Mouse (Mus musculus): ENCODE data around the gene Hmcn1.

Hmcn1 gene

DNA sequence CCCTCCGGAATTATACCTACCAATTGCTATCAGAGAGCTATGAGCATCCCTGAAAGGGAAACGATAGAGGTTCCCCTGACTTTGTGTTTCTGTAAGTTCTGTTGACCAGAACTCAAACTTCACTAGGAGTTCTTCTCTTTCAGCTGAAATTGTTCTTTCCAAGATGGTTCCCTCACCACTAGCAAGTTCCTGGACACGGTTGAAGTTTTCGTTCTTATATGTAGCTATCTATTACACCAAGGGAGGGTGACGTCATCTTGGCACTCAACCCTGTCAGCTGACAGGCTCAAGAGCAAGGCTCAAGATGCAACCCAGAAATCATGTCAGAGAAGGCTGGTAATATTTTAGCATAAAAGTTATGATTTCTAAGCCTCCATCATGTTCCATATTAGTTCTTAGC is 239.3 kb downstream of the Hmcn1 start:
- Histone ChIP-seq H3K36me3 (ENCODE audit: insufficient read depth, low read length) (no peaks in the 10 kb centered on the region), H3K27me3 (ENCODE audit: insufficient read depth, low read length) (no peaks in the 10 kb centered on the region), H3K4me3 (replicated peaks; ENCODE audit: low read length) (no peak overlapping the region), H3K9me3 (ENCODE audit: low read length) (no peaks in the 10 kb centered on the region), H3K4me1 (replicated peaks; ENCODE audit: low read depth, low read length) (no peaks in the 10 kb centered on the region)
- no peak for TF ChIP-seq POU5F1 (IDR thresholded peaks at IDR 0.05; ENCODE audit: borderline replicate concordance, low read length)
- no peak for TF ChIP-seq NANOG (IDR thresholded peaks at IDR 0.05; ENCODE audit: borderline replicate concordance, low read length)
- no peak for TF ChIP-seq CTCF (conservative IDR thresholded peaks at IDR 0.05; ENCODE audit: low read length)

DNA sequence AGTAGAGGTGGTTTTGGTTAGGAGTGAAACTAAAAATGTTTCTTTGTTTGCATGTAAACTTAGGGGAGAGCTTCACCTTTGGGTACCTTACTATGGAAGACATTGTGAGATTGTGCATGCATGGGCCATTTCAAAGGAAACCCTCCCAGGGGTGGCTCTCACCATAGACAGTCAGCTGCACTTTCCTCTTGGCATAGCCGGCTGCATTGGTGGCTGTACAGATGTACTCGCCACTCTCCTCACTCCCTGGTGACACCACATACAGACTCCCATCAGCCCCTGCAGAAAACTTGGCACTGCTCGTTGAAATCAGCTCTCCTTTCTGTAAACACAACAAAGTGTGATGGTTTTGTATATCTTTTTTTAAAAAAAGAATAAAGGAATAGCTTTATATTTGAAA is 244.5 kb downstream of the Hmcn1 start:
- Histone ChIP-seq H3K27me3 (ENCODE audit: insufficient read depth, low read length) (no peaks in the 10 kb centered on the region), H3K36me3 (ENCODE audit: insufficient read depth, low read length) (no peaks in the 10 kb centered on the region), H3K4me1 (replicated peaks; ENCODE audit: low read depth, low read length) (no peaks in the 10 kb centered on the region), H3K9me3 (ENCODE audit: low read length) (no peaks in the 10 kb centered on the region), H3K4me3 (replicated peaks; ENCODE audit: low read length) (no peak overlapping the region)
- no peak for TF ChIP-seq POU5F1 (IDR thresholded peaks at IDR 0.05; ENCODE audit: borderline replicate concordance, low read length)
- no peak for TF ChIP-seq CTCF (conservative IDR thresholded peaks at IDR 0.05; ENCODE audit: low read length)
- TF ChIP-seq NANOG (IDR thresholded peaks at IDR 0.05; ENCODE audit: borderline replicate concordance, low read length): no peak

DNA sequence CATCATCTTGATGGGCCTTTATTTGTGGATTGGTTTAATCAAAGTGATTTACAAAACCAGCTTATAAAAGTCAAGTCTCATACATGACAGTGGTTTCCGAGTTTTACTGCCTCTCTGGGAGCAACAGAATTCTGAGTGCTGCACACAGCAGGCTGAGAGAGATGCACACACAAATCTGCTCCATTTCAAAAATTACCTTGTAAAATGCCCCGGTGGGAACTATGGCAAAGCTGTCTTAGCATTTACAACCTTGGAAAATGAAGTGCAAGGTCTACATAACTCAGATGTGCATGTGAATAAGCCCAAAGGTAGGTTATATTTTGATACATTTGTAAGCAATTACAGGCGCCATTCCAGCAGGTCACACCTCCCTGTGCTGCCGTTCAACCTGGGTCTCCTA is 245.5 kb downstream of the Hmcn1 start:
- H3K9me3 ChIP-seq (ENCODE audit: low read length): no peaks in the 10 kb centered on the region
- H3K36me3 ChIP-seq (ENCODE audit: insufficient read depth, low read length): no peaks in the 10 kb centered on the region
- H3K27me3 ChIP-seq (ENCODE audit: insufficient read depth, low read length): no peaks in the 10 kb centered on the region
- TF ChIP-seq POU5F1 (IDR thresholded peaks at IDR 0.05; ENCODE audit: borderline replicate concordance, low read length): no peak
- no peak for TF ChIP-seq CTCF (conservative IDR thresholded peaks at IDR 0.05; ENCODE audit: low read length)
- TF ChIP-seq NANOG (IDR thresholded peaks at IDR 0.05; ENCODE audit: borderline replicate concordance, low read length): no peak
- no peaks in the 10 kb centered on the region for H3K4me1 ChIP-seq (replicated peaks; ENCODE audit: low read depth, low read length)
- H3K4me3 ChIP-seq (replicated peaks; ENCODE audit: low read length): no peak overlapping the region

DNA sequence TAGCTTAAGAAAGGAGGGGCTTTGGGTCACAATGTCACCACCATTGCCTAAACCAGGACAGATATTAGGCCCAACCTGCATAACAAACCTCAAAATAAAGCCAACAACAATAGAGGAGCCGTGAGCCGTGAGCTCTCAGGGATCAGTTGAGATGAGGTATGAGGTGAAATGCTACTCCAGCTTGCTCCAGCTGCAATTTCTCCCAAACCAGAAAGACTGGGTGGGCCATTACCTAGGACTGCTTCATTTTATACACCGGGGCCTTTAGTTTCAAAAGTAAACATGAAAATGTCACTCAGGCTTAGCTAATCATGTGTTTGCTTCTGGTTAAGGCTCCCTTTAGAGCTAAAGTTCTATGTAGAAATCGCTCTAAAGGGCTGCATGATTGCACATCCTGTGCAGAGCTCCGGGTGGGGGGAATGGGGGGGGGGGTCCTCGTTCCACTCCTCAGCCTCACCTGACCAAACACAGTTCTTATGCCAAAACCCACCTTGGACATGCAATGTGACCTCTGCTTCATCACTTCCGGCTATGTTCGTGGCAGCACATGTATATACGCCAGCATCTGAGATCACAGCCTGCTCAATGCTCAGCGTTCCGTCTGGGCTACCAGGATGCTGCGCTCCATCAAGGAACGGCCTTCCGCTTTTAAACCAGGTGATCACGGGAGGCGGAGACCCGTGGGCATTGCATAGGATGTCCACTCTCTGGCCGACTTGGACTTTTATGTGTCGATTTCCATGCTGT is 250.0 kb downstream of the Hmcn1 start:
- H3K4me3 ChIP-seq (replicated peaks; ENCODE audit: low read length): no peak overlapping the region
- no peaks in the 10 kb centered on the region for H3K27me3 ChIP-seq (ENCODE audit: insufficient read depth, low read length)
- H3K4me1 ChIP-seq (replicated peaks; ENCODE audit: low read depth, low read length): no peaks in the 10 kb centered on the region
- H3K9me3 ChIP-seq (ENCODE audit: low read length): no peaks in the 10 kb centered on the region
- H3K36me3 ChIP-seq (ENCODE audit: insufficient read depth, low read length): no peaks in the 10 kb centered on the region
- no peak for TF ChIP-seq CTCF (conservative IDR thresholded peaks at IDR 0.05; ENCODE audit: low read length)
- no peak for TF ChIP-seq POU5F1 (IDR thresholded peaks at IDR 0.05; ENCODE audit: borderline replicate concordance, low read length)
- no peak for TF ChIP-seq NANOG (IDR thresholded peaks at IDR 0.05; ENCODE audit: borderline replicate concordance, low read length)

DNA sequence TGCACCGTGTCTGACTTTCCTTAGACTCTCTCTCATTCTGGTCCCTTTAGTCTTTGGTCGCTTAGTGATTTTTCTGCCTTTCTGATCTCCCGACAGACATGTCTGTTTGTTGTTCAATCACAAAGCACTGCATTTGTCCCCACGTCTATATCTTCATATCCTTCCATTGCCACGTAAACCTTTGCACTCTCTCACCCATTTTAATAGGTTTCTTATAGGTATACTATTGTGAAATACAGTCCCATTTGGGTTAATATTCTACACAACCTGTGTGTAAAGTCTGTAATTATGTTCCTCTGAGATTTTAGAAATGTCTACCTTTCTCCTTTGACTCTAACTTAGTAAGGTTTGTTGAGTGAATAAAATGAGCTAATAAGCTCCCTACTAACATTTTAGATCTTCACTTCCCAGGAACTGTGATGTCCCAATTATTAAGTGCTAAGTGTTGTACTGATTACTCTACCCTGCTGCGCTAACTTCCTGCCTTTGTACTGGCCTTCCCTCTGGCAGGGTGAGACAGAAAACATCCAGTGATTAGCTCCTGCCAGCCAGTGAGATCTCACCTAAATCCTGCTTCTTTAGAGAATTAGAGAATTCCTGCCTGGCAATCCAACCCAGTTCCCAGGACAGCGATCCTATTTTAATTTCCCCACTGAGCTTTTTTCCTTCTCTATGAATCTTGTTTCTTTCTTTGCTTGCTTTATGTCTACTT is 250.7 kb downstream of the Hmcn1 start:
- H3K27me3 ChIP-seq (ENCODE audit: insufficient read depth, low read length): no peaks in the 10 kb centered on the region
- no peaks in the 10 kb centered on the region for H3K4me1 ChIP-seq (replicated peaks; ENCODE audit: low read depth, low read length)
- no peaks in the 10 kb centered on the region for H3K9me3 ChIP-seq (ENCODE audit: low read length)
- TF ChIP-seq NANOG (IDR thresholded peaks at IDR 0.05; ENCODE audit: borderline replicate concordance, low read length) (no peak), POU5F1 (IDR thresholded peaks at IDR 0.05; ENCODE audit: borderline replicate concordance, low read length) (no peak), CTCF (conservative IDR thresholded peaks at IDR 0.05; ENCODE audit: low read length) (no peak)
- H3K4me3 ChIP-seq (replicated peaks; ENCODE audit: low read length): no peak overlapping the region
- H3K36me3 ChIP-seq (ENCODE audit: insufficient read depth, low read length): no peaks in the 10 kb centered on the region

DNA sequence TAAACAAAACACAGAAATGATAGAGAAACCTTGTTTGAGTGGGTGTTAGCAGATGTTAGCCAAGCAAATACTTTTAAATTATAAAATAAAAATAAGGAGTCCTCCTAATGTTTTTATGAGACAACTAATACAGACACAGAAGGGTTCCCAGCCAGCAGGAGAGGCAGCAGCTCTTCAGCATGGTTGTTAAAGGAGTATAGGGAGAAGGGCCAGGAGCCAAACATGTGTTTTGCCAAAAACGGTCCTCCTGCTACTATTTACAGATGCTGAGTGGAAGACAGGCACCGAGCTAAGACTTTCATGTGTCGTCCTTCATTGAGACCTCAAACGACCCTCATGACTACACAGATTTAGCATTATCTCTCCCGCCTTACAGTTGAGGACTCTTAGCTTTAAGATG is 281.8 kb downstream of the Hmcn1 start:
- Histone ChIP-seq H3K27me3 (ENCODE audit: insufficient read depth, low read length) (no peaks in the 10 kb centered on the region), H3K4me3 (replicated peaks; ENCODE audit: low read length) (no peak overlapping the region), H3K9me3 (ENCODE audit: low read length) (peaks cover under 1% of the 10 kb centered on the region; the same call in 1 of the 2 replicates), H3K4me1 (replicated peaks; ENCODE audit: low read depth, low read length) (no peaks in the 10 kb centered on the region), H3K36me3 (ENCODE audit: insufficient read depth, low read length) (no peaks in the 10 kb centered on the region)
- no peak for TF ChIP-seq POU5F1 (IDR thresholded peaks at IDR 0.05; ENCODE audit: borderline replicate concordance, low read length)
- no peak for TF ChIP-seq CTCF (conservative IDR thresholded peaks at IDR 0.05; ENCODE audit: low read length)
- TF ChIP-seq NANOG (IDR thresholded peaks at IDR 0.05; ENCODE audit: borderline replicate concordance, low read length): no peak

DNA sequence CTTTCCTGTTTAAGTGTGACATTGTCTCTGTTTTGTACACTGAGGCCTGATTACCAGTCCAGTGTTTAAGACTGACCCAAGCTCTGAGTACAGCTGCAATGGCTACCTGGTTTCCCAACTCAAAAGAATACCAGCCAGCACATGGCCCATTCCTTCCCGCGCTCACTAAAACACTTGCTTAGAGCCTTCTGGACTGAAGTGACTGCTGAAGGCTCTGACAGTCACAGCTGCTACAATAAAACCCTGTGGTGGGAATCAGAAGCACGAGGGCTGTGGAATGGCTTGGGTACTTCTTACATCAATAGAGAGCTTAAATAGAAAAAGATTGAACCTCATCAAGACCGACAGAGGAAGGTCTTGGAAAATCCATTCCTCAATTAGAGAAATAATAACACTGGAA is 286.7 kb downstream of the Hmcn1 start:
- Histone ChIP-seq H3K36me3 (ENCODE audit: insufficient read depth, low read length) (no peaks in the 10 kb centered on the region), H3K9me3 (ENCODE audit: low read length) (no peaks in the 10 kb centered on the region), H3K27me3 (ENCODE audit: insufficient read depth, low read length) (no peaks in the 10 kb centered on the region), H3K4me1 (replicated peaks; ENCODE audit: low read depth, low read length) (no peaks in the 10 kb centered on the region), H3K4me3 (replicated peaks; ENCODE audit: low read length) (no peak overlapping the region)
- TF ChIP-seq NANOG (IDR thresholded peaks at IDR 0.05; ENCODE audit: borderline replicate concordance, low read length) (no peak), POU5F1 (IDR thresholded peaks at IDR 0.05; ENCODE audit: borderline replicate concordance, low read length) (no peak), CTCF (conservative IDR thresholded peaks at IDR 0.05; ENCODE audit: low read length) (no peak)

DNA sequence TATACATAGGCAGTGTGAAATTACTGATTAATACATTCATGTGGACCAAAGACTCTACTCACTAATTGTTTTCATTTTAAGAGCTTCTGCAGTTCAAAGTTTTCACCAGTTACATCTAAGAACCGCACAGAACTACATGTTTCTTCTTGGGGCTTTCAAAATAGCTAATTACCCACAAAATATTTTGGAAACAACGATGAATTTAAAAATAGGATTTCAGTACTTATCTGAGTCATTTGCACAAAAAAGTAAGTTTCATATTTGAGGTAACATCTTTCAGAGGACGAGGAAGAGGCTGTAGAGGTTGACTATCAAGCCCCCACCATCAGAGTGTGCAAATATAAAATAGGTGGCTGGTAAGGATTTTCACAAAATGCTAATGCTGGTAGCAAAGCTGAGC is 295.5 kb downstream of the Hmcn1 start:
- TF ChIP-seq NANOG (IDR thresholded peaks at IDR 0.05; ENCODE audit: borderline replicate concordance, low read length): no peak
- no peak for TF ChIP-seq POU5F1 (IDR thresholded peaks at IDR 0.05; ENCODE audit: borderline replicate concordance, low read length)
- no peak for TF ChIP-seq CTCF (conservative IDR thresholded peaks at IDR 0.05; ENCODE audit: low read length)
- no peaks in the 10 kb centered on the region for H3K27me3 ChIP-seq (ENCODE audit: insufficient read depth, low read length)
- no peak overlapping the region for H3K4me3 ChIP-seq (replicated peaks; ENCODE audit: low read length)
- H3K9me3 ChIP-seq (ENCODE audit: low read length): peaks cover 9% of the 10 kb centered on the region
- no peaks in the 10 kb centered on the region for H3K4me1 ChIP-seq (replicated peaks; ENCODE audit: low read depth, low read length)
- H3K36me3 ChIP-seq (ENCODE audit: insufficient read depth, low read length): no peaks in the 10 kb centered on the region
